Mouse (Mus musculus): Measurements from ENCODE around the gene Enox1.

Gene Enox1

GRCm38 (mm10) chr14:77369070-77369469 is 212.5 kb downstream of the Enox1 start:
- no peak for DNase-seq (ENCODE audit: extremely low spot score, low spot score)

- no peak for DNase-seq (ENCODE audit: extremely low spot score, low spot score)
These were observed 214.0 kb downstream of the Enox1 start for GRCm38 (mm10) chr14:77370521-77370920.

DNA sequence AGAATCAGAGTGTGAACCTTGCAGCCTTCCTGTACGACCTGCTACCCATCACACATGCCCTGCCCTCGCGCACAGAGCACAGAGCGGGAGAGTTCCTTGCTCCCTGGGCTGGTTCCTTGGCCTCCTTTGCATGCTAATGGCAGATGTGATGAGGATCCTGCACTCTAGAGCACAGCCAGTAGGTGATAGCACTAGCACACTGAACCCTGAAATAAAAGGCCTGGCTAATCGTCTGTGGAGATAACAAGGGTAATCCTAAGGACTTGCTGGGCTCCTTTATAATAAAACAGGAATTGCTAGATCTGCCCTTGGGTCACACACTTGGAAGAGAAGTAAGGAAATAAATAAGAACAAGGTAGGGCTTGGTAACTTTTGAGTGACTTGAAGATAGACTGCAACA is 215.4 kb downstream of the Enox1 start:
- no peak for DNase-seq (ENCODE audit: extremely low spot score, low spot score)

DNA sequence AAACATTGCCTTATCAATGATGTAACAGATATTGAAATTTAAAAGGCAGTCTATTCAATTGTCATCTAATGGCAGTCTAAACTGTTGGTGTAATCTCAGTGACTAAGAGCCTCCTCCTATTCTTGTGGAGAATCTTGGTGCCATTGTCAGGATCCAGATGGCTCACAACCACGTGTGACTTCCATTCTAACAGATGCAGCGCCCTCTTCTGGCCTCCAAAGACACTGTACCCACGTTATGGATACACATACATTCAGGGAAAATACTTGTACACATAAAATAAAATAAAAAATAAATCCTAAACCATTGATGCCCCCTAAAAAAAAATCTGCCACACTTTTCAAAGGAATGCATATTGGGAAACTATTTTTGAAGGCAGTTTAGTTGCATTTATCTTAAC is 216.6 kb downstream of the Enox1 start:
- no peak for DNase-seq (ENCODE audit: extremely low spot score, low spot score)

- DNase-seq (ENCODE audit: extremely low spot score, low spot score): no peak
These were observed 218.5 kb downstream of the Enox1 start for GRCm38 (mm10) chr14:77375054-77375453.

GRCm38 (mm10) chr14:77375618-77376017 is 219.1 kb downstream of the Enox1 start:
- no peak for DNase-seq (ENCODE audit: extremely low spot score, low spot score)

DNA sequence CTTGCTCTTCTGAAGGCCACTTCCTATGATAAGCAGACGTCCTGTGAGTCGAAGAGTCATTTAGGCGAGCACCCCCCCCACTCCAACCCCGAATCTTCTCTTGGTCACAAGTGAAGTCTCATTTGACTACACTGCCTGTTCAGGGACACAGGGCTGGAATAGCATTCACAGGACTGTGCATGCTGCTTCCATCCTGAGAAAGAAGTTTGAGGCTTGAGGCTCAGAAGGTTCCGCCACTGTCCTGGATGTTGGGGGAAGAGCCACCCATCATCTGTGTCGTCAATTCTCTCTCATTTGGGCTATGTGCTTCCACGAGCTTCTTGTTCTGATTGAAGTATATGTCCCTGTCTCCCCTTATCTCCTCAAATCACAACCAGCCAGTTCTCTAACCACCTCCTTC is 220.2 kb downstream of the Enox1 start:
- no peak for DNase-seq (ENCODE audit: extremely low spot score, low spot score)

GRCm38 (mm10) chr14:77377439-77377838 is 220.9 kb downstream of the Enox1 start:
- no peak for DNase-seq (ENCODE audit: extremely low spot score, low spot score)

- no peak for DNase-seq (ENCODE audit: extremely low spot score, low spot score)
These were observed 221.3 kb downstream of the Enox1 start for GRCm38 (mm10) chr14:77377873-77378272.

- no peak for DNase-seq (ENCODE audit: extremely low spot score, low spot score)
These were observed 225.0 kb downstream of the Enox1 start for GRCm38 (mm10) chr14:77381532-77381931.

DNA sequence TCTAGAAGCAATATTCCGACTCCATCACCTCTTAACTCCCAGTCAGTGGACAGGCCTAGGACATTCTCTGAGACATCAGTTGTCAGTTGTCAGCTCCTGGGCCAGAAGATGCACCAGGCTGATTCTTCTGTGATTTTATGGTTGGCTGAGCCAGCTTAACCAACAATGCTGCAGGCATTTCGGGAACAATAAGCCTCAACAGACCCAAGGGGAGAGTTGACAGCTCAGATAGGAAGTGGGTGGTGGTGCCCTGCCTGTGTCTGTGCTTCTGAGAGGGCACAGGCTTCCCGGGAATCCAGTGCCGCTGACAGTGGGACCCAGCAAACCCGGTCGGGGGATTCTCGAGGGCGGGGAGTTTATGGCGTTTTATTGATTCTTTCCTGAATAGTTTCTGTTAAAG is 229.1 kb downstream of the Enox1 start:
- no peak for DNase-seq (ENCODE audit: extremely low spot score, low spot score)

GRCm38 (mm10) chr14:77387877-77388276 is 231.3 kb downstream of the Enox1 start:
- DNase-seq (ENCODE audit: extremely low spot score, low spot score): no peak

GRCm38 (mm10) chr14:77389276-77389675 is 232.7 kb downstream of the Enox1 start:
- no peak for DNase-seq (ENCODE audit: extremely low spot score, low spot score)

DNA sequence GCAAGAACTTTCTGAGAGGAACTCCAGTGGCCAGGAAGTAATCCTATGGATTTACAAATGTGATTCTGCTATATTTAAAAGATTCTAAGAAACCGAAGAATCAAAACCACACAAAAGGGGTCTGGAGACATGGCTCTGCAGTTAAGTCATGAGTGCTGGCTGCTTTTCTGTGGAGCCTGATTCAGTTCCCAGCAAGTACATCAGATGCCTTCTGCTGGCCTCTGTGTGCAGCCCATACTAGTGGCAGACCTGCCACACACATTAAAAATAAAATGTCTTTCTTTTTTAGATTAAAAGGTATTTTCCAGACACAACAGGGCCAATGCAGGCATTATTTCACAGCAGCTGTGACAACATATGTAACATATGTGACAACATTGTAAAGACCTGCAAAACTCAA is 235.9 kb downstream of the Enox1 start:
- DNase-seq (ENCODE audit: extremely low spot score, low spot score): no peak

GRCm38 (mm10) chr14:77406241-77407114 is 249.9 kb downstream of the Enox1 start:
- no peak for DNase-seq (ENCODE audit: extremely low spot score, low spot score)

DNA sequence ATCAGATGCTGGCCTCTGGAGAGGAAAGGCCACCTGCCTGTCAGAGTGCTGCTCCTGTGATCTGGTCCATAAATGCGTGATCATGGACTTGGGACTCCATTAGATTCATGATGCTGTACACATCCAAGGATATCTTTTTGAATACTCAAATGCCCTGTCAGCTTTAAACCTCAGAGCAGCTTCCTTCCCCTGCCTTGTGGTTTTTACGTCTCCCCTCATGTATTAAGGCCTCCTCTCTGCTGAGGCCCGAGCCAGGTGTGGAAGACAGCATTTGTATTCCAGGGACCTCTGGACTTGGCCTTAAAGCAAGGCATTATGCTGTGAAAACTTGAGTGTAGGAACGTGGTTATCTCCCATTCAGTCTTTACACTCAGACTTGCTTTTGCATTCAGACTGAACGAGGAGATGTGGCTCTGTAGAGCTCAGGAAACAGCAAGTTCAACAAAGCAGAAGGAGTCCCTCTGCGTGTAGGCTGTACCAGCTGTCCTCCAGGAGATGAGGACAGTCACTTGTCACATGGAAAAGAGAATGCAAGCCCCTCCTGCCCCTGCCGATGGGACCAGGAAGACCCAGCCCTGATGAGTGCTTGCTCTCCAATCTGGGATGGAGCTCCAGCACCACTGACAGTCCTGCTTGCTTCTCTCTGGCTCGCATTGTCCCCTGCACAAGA is 252.8 kb downstream of the Enox1 start:
- no peak for DNase-seq (ENCODE audit: extremely low spot score, low spot score)

DNA sequence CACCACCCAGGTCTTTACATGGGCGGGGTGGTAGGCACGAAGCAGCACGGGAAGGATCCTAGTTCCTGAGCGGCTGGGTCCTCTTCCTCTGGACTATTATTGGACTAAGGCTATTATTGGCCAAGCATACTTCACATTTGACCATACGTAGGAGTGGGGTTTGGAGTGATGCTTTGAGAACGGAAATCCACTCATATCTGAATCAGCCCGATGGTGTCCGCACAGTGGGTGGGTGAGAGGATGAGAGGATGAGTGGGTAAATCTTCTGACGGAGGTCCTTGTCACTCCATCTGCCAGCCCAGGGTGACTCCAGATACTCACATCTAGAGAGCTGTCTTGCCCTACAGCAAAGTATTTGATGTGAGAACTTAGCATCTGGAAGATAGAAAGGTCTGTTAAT is 253.8 kb downstream of the Enox1 start:
- DNase-seq (ENCODE audit: extremely low spot score, low spot score): no peak

- no peak for DNase-seq (ENCODE audit: extremely low spot score, low spot score)
These were observed 256.5 kb downstream of the Enox1 start for GRCm38 (mm10) chr14:77413106-77413505.

- no peak for DNase-seq (ENCODE audit: extremely low spot score, low spot score)
These were observed 259.8 kb downstream of the Enox1 start for GRCm38 (mm10) chr14:77416358-77416757.

GRCm38 (mm10) chr14:77421031-77421430 is 264.5 kb downstream of the Enox1 start:
- no peak for DNase-seq (ENCODE audit: extremely low spot score, low spot score)

DNA sequence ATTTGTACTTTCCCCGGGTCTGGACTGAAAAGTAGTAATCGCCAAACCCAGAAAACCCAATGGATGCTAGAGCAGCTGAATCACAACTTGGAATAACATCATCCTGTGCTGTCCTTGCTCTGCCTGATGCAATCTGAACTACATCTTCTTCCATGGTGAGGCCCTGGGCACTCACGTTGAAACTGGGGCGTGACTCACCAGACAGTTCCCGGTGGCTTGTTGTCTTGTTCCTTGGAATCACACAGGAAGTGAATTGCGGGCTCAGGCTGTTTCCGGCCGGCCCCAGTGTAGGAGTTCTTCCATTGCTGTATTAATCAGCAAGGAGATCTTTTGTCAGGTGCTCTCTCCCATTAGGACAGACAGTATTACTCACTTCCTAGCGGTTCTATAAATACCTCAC is 266.6 kb downstream of the Enox1 start:
- no peak for DNase-seq (ENCODE audit: extremely low spot score, low spot score)

- DNase-seq (ENCODE audit: extremely low spot score, low spot score): no peak
These were observed 282.9 kb downstream of the Enox1 start for GRCm38 (mm10) chr14:77439426-77439825.

GRCm38 (mm10) chr14:77440805-77441204 is 284.2 kb downstream of the Enox1 start:
- no peak for DNase-seq (ENCODE audit: extremely low spot score, low spot score)
